In genomic region chr12:82493260-82493659, GRCm38 (mm10) we compare ENCODE assay signal across 7 mouse cellular contexts.
A peak's percentile ranks its signal among the peaks of the same experiment; 100 is the strongest.
DNase-seq lines count a peak whose midpoint lies in the region; ATAC-seq and TF ChIP-seq lines count a peak whose summit lies in the region.
"Not testable (repeated sequence)": the region's sequence is repeated elsewhere in the genome, so short reads cannot be mapped to it uniquely, and the experiment has no call there.

No protein-coding gene starts in this region.

- not testable (repeated sequence) for H3K4me2 ChIP-seq in embryonic facial prominence, embryonic 14.5 days (ENCODE audit: low read depth, low read length); forebrain, embryonic 15.5 days (replicated peaks); intestine, postnatal 0 days (replicated peaks; ENCODE audit: low read depth); kidney, postnatal 0 days (ENCODE audit: low read length); liver, embryonic 14.5 days (ENCODE audit: low read depth); lung, embryonic 15.5 days; stomach, embryonic 14.5 days (replicated peaks; ENCODE audit: low read depth, low read length)

- DNase-seq in embryonic facial prominence, embryonic 14.5 days (ENCODE audit: low spot score); kidney, postnatal 0 days (ENCODE audit: low spot score); liver, embryonic 14.5 days (ENCODE audit: low read depth in 3 of 3, low spot score in 3 of 3): not testable (repeated sequence)

- not testable (repeated sequence) for H3K4me1 ChIP-seq in embryonic facial prominence, embryonic 14.5 days (ENCODE audit: control insufficient read depth, insufficient read depth, low read length); forebrain, embryonic 15.5 days; intestine, postnatal 0 days (replicated peaks; ENCODE audit: control insufficient read depth, insufficient read depth, low read length); kidney, postnatal 0 days (replicated peaks; ENCODE audit: insufficient read depth, low read length); liver, embryonic 14.5 days (replicated peaks; ENCODE audit: control insufficient read depth in 2 of 2, insufficient read depth in 2 of 2, low read length in 1 of 2); lung, embryonic 15.5 days; stomach, embryonic 14.5 days (ENCODE audit: control insufficient read depth, insufficient read depth, low read length)

- peak; percentile 65; the same call in 1 of the 2 replicates for ATAC-seq in embryonic facial prominence, embryonic 14.5 days (ENCODE audit: low read depth)
- ATAC-seq in forebrain, embryonic 15.5 days (replicated peaks), result 0 out of 2 replicates have a peak, but pooled peaks have one; percentile 38
- ATAC-seq in intestine, postnatal 0 days, result peak; percentile 69
- peak; percentile 63; the same call in 1 of the 2 replicates for ATAC-seq in kidney, postnatal 0 days (replicated peaks; ENCODE audit: low FRiP score, low read depth)
- peak; percentile 35; the same call in 1 of the 2 replicates for ATAC-seq in liver, embryonic 14.5 days (ENCODE audit: insufficient read depth)
- peak; percentile 64; the same call in 1 of the 2 replicates for ATAC-seq in lung, embryonic 15.5 days (ENCODE audit: borderline replicate concordance, extremely low read depth, low FRiP score, low TSS enrichment)
- peak; percentile 88 for ATAC-seq in stomach, embryonic 14.5 days (ENCODE audit: insufficient number of reproducible peaks, insufficient read depth, low FRiP score, low read depth)

- 55% methylated on average over 1 of the region's 1 CpGs for WGBS in embryonic facial prominence, embryonic 14.5 days
- WGBS in forebrain, embryonic 15.5 days, result 17% methylated on average over 1 of the region's 1 CpGs
- WGBS in intestine, postnatal 0 days, result 36% methylated on average over 1 of the region's 1 CpGs
- 58% methylated on average over 1 of the region's 1 CpGs for WGBS in kidney, postnatal 0 days
- WGBS in liver, embryonic 14.5 days (ENCODE audit: insufficient replicate concordance), result 56% methylated on average over 1 of the region's 1 CpGs
- WGBS in lung, embryonic 15.5 days, result 43% methylated on average over 1 of the region's 1 CpGs
- 36% methylated on average over 1 of the region's 1 CpGs for WGBS in stomach, embryonic 14.5 days

- TF ChIP-seq EP300 in liver, embryonic 14.5 days (IDR thresholded peaks at IDR 0.05; ENCODE audit: low read depth), result not testable (repeated sequence)

- not testable (repeated sequence) for H3K4me3 ChIP-seq in embryonic facial prominence, embryonic 14.5 days (ENCODE audit: low read depth, low read length); forebrain, embryonic 15.5 days; intestine, postnatal 0 days (ENCODE audit: low read depth, low read length); kidney, postnatal 0 days (replicated peaks; ENCODE audit: low read depth, low read length); liver, embryonic 14.5 days (ENCODE audit: insufficient read depth in 1 of 2, low read depth in 2 of 2, low read length in 2 of 2); lung, embryonic 15.5 days; stomach, embryonic 14.5 days (ENCODE audit: low read depth, low read length)

- not testable (repeated sequence) for H3K27me3 ChIP-seq in embryonic facial prominence, embryonic 14.5 days (replicated peaks; ENCODE audit: control insufficient read depth, insufficient read depth, low read length); forebrain, embryonic 15.5 days; intestine, postnatal 0 days (replicated peaks; ENCODE audit: control insufficient read depth, insufficient read depth, low read length); kidney, postnatal 0 days (ENCODE audit: insufficient read depth, low read length); liver, embryonic 14.5 days (ENCODE audit: control insufficient read depth, insufficient read depth, low read length); lung, embryonic 15.5 days; stomach, embryonic 14.5 days (ENCODE audit: control insufficient read depth, insufficient read depth, low read length)

- not testable (repeated sequence) for TF ChIP-seq CTCF in intestine, postnatal 0 days (IDR thresholded peaks at IDR 0.05; ENCODE audit: low read depth); kidney, postnatal 0 days (IDR thresholded peaks at IDR 0.05; ENCODE audit: low read depth); liver, embryonic 14.5 days (IDR thresholded peaks at IDR 0.05; ENCODE audit: low read depth)

- not testable (repeated sequence) for H3K9ac ChIP-seq in embryonic facial prominence, embryonic 14.5 days (ENCODE audit: low read depth, low read length); forebrain, embryonic 15.5 days (replicated peaks); intestine, postnatal 0 days (ENCODE audit: low read depth, low read length); kidney, postnatal 0 days (ENCODE audit: low read depth, low read length); liver, embryonic 14.5 days (replicated peaks); lung, embryonic 15.5 days; stomach, embryonic 14.5 days (replicated peaks; ENCODE audit: low read depth, low read length)

- H3K36me3 ChIP-seq in embryonic facial prominence, embryonic 14.5 days (ENCODE audit: control insufficient read depth, insufficient read depth, low read length); forebrain, embryonic 15.5 days; intestine, postnatal 0 days (ENCODE audit: control insufficient read depth, insufficient read depth); kidney, postnatal 0 days (ENCODE audit: insufficient read depth, low read length); liver, embryonic 14.5 days (replicated peaks; ENCODE audit: control insufficient read depth, insufficient read depth, low read depth); lung, embryonic 15.5 days; stomach, embryonic 14.5 days (ENCODE audit: control insufficient read depth, insufficient read depth, low read length): not testable (repeated sequence)

- H3K27ac ChIP-seq in embryonic facial prominence, embryonic 14.5 days (replicated peaks; ENCODE audit: low read depth, low read length); forebrain, embryonic 15.5 days (replicated peaks); intestine, postnatal 0 days (ENCODE audit: low read depth, low read length); kidney, postnatal 0 days; liver, embryonic 14.5 days; lung, embryonic 15.5 days; stomach, embryonic 14.5 days (ENCODE audit: low read length): not testable (repeated sequence)

- H3K9me3 ChIP-seq in embryonic facial prominence, embryonic 14.5 days (ENCODE audit: control insufficient read depth, low read length); forebrain, embryonic 15.5 days; intestine, postnatal 0 days (ENCODE audit: control insufficient read depth); kidney, postnatal 0 days (replicated peaks; ENCODE audit: low read length); liver, embryonic 14.5 days (ENCODE audit: control insufficient read depth, low read length); lung, embryonic 15.5 days; stomach, embryonic 14.5 days (ENCODE audit: control insufficient read depth, low read depth, low read length): not testable (repeated sequence)

Comparison
In these comparisons a context has a peak if more than half of its experiments do, and no peak if none do; other contexts are left out.
1. ATAC-seq: peak in every context shown above with its lines; median percentile 88 in stomach, embryonic 14.5 days; 69 in intestine, postnatal 0 days; 65 in embryonic facial prominence, embryonic 14.5 days; 64 in lung, embryonic 15.5 days; 63 in kidney, postnatal 0 days; 38 in forebrain, embryonic 15.5 days; 35 in liver, embryonic 14.5 days.